Mouse (Mus musculus) liver, adult (tissue): Measurements from ENCODE around the gene Maf.

ENCODE experiments used
- GATA4 ChIP-seq: IDR thresholded peaks from 2 replicates; pipeline ENCODE4 v1.6.1; 2014; ENCODE audit warnings: mild to moderate bottlenecking, low read length; ENCODE audit not compliant: insufficient replicate concordance

Maf gene

DNA sequence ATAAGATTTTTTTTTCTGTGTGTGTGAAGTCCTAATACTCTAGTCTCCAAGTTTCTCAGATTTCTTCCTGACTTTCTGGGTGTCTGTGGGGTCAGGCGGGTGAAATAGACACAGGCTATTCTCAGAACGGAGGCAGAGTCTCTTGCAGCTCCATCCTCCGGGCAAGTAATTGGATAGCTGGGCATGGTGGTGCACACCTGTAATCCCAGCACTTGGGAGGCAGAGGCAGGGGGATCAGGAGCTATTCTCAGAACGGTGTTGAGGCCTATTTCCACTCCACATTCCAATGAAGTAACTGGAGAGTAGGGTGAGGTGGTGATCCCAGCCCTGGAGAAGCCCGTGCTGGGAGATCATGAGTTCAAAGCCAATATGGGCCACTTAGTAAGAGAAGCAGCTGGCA is 67.6 kb downstream of the Maf start:
- no peak for TF ChIP-seq GATA4

DNA sequence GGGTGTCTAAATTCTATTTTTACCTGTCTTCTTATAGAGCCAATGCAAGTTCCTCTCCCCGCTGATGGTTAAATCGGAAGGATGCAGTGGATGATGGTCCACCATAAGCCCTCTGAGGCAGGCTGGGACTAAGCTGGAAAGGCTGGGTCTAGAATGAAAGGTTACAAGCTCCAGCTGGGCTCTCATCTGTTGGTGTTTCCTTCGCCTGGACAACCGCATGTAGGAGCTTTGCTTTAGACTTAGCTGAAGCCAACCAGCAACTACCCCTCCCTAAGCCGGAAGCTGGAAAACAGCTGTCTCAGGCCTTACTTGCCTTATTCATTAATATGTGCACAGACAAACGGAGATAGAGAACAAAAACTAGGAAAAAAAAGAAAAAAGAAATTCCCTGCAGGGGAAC is 70.8 kb downstream of the Maf start:
- TF ChIP-seq GATA4 = no peak
